Mouse (Mus musculus) large intestine, adult 2 months (tissue): ENCODE data around the gene Psg16. TPM values are rescaled to one million over a fixed set of nuclear protein-coding genes. Genes with fewer than 3 reads are reported as not detected.
"Not testable (repeated sequence)": the region's sequence is repeated elsewhere in the genome, so short reads cannot be mapped to it uniquely, and the experiment has no call there.

Experiments used
- DNase-seq: peaks from one replicate; pipeline ENCODE4 v3.0.0-alpha.2; 2012; ENCODE audit warnings: low read depth, low spot score
- WGBS: fragments of 180-500 bp; shearing (Covaris S2); methylation state at CpG from one replicate; pipeline ENCODE4 v1.1.7; 2018; 5-methylcytosine and 5-hydroxymethylcytosine counted together
- polyA plus RNA-seq: library from polyadenylated mRNA; depleted of rRNA; stranded (reverse); fragments of >200 nt; gene quantifications from 2 replicates; pipeline ENCODE4 v1.2.3, GENCODE M21; 2012; rRNA removed

The Psg16 gene
- polyA plus RNA-seq, 1 experiment, result 0.02 TPM

- WGBS, result 66% methylated on average over 4 of the region's 4 CpGs
- DNase-seq, result no peak
These were observed 8.9 kb downstream of the Psg16 start for GRCm38 (mm10) chr7:17082766-17083165.

- 81% methylated on average over 3 of the region's 3 CpGs for WGBS
- no peak for DNase-seq
These were observed 13.9 kb downstream of the Psg16 start for GRCm38 (mm10) chr7:17087731-17088130.

GRCm38 (mm10) chr7:17090058-17090585 lies 16.3 kb downstream of the Psg16 start:
- 53% methylated on average over 3 of the region's 3 CpGs for WGBS
- DNase-seq, result no peak

DNA sequence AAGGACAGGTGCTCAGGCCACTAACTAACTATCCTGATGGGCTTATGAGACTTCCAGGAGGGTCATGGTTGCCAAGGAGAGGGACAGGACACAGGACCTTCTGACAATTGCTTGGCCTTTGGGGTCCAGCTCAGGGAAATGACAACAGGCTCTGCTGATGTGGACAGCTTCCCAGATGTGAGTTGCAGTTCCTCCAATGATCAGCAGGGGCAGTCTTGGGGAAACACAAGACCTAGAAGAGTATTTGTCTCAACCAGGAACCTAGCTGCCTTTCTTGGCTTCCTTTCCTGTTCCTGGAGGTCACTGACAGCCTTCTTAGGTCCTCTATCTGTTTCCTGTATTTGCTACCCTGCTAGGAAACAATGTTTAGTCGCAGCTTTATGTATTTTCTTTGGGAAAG lies 17.4 kb downstream of the Psg16 start:
- no peak for DNase-seq
- 28% methylated on average over 1 of the region's 1 CpGs for WGBS

GRCm38 (mm10) chr7:17101631-17102030 lies 27.8 kb downstream of the Psg16 start:
- WGBS, result 89% methylated on average over 13 of the region's 13 CpGs
- DNase-seq, result not testable (repeated sequence)

GRCm38 (mm10) chr7:17135307-17135706 lies 61.5 kb downstream of the Psg16 start:
- DNase-seq, result no peak
- 73% methylated on average over 1 of the region's 1 CpGs for WGBS

DNA sequence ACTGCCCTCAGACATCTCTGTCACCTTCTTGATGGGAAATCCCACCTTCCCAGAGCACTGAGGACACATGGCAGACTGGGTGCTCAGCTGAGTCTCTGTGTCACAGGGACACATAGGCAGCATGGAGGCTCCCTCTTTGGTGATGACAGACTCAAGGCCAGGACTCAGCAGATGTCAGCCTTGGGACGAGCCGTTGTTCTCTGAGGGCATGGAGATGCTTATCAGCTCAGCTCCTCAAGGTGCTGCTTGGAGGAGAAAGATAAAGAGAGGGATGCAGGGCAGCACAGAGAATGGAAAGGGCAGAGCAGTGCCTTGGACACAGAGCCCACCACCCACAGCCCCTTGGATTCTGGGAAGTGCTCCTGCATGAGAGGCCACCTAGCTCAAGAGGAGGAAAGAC lies 76.1 kb downstream of the Psg16 start, which contains the start of gene Ceacam3:
Gene Ceacam3 (plus strand): TSS at position 352 of the 400 bp plus-strand sequence.
- WGBS, result 73% methylated on average over 2 of the region's 2 CpGs
- DNase-seq, result no peak

DNA sequence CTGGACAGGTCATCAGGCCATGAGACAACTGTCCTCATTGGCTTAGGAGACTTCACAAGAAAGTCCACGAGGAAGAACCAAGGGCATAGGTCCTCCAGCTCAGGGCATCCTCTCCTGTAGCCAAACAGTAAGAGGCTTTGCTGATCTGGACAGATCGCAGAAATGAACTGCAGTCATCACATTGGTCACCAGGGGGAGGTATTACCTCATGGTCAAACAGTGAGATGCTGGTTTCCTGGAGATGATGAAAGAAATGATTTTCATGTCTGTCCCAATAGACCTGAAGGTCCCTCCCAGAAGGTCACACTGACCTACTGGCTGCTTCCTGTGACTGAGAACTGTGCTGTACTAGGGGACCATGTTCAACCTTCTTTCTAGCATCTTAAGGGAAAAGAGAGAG lies 81.8 kb downstream of the Psg16 start:
- 17% methylated on average over 2 of the region's 2 CpGs for WGBS
- DNase-seq, result no peak

DNA sequence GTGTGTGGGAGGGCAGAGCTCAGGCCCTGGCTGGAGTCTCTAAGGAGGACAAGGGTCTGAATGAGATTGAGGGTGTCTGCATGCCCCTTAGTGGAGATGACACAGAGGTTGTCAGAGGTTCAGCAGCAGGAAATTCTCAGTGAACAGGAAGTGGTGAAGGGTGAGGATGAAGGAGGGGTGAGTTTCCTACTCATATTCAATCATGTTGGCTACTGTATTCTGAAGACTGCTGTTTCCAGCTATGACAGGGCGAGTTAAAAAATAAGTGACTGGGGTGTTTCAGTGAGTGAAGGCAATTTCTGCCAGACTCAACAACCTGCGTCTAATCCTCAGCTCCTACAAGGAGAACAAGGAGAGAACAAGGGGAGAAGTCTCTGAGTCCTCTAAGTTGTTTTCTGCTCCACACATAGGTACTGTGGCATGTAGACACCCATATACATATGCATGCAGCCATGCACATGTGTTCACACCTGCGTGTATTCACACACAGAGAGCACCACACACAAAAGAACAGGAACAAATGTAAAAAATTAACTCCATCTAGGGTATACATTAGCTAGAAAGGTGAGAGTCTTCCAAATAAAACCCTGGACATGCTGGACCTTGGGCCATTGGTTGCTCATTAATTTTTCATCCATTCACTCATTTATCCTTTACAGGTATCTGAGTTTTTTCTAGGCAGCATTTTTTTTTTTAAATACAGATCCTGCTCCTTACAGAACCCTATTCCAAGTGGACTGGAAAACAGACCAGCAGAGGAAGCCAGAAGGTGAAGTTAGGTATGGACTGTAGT lies 83.2 kb downstream of the Psg16 start:
- no peak for DNase-seq
- WGBS, result 54% methylated on average over 3 of the region's 3 CpGs

GRCm38 (mm10) chr7:17159011-17159410 lies 85.2 kb downstream of the Psg16 start:
- WGBS, result 59% methylated on average over 7 of the region's 7 CpGs
- no peak for DNase-seq

DNA sequence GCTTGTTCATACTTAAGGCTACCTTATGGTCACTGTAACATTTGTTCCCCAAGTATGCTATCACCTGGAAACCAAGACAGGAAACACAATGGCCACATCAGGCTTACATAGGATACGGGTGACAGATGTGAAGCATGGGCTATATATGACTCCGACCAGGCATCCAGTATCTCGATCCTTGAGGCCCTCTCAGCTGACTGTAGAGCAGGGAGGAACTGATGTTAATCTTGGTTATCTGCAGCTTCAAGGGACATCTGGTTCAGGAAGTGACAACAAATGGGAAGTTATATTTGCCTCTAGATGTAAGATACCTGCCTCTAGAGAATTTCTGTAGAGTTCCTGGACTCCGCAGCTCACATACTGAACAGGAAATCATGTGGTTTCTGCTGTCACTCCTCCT lies 98.0 kb downstream of the Psg16 start:
- no peak for DNase-seq
- 82% methylated on average over 4 of the region's 4 CpGs for WGBS

Other genes with a start within 250 kb of the Psg16 start
- 23.6 and 32.4 TPM in 2 replicates for gene Prkd2, start 231.1 kb upstream of the Psg16 start, polyA plus RNA-seq
- 10.9 and 12.4 TPM in 2 replicates for gene Dact3, start 198.7 kb upstream of the Psg16 start, polyA plus RNA-seq
- 3.1 and 3.6 TPM in 2 replicates for gene Gng8, start 182.3 kb upstream of the Psg16 start, polyA plus RNA-seq
- gene Ptgir, start 167.6 kb upstream of the Psg16 start, polyA plus RNA-seq, result 1.5 and 1.7 TPM in 2 replicates
- gene Calm3, start 149.9 kb upstream of the Psg16 start, polyA plus RNA-seq, result 442 and 456 TPM in 2 replicates
- gene Pnmal2, start 129.4 kb upstream of the Psg16 start, polyA plus RNA-seq, result 1.2 and 2.3 TPM in 2 replicates
- 0.22 and 0.43 TPM in 2 replicates for gene Pnmal1, start 114.4 kb upstream of the Psg16 start, polyA plus RNA-seq
- gene Gm42372, start 91.0 kb upstream of the Psg16 start, polyA plus RNA-seq, result 0.15 and 0.16 TPM in 2 replicates
- gene Ccdc8, start 81.3 kb upstream of the Psg16 start, polyA plus RNA-seq, result 1.0 and 1.1 TPM in 2 replicates
- gene Ppp5c, start 46.1 kb upstream of the Psg16 start, polyA plus RNA-seq, result 198 and 205 TPM in 2 replicates
- gene Hif3a, start 11.6 kb upstream of the Psg16 start, polyA plus RNA-seq, result 0.70 and 0.71 TPM in 2 replicates
- not detected in 2 replicates for gene Ceacam3, start 76.2 kb downstream of the Psg16 start, polyA plus RNA-seq
- gene Psg29, start 129.4 kb downstream of the Psg16 start, polyA plus RNA-seq, result not detected in 2 replicates